Mouse (Mus musculus) ZHBTc4 (cell line): ENCODE data around the gene Atg9b.
A peak's percentile ranks its signal among the peaks of the same experiment; 100 is the strongest.

Source experiments
- DNase-seq: peaks from one replicate; pipeline ENCODE4 v3.0.0-alpha.2; 2011; ENCODE audit warnings: low read depth, low spot score

The Atg9b gene

DNA sequence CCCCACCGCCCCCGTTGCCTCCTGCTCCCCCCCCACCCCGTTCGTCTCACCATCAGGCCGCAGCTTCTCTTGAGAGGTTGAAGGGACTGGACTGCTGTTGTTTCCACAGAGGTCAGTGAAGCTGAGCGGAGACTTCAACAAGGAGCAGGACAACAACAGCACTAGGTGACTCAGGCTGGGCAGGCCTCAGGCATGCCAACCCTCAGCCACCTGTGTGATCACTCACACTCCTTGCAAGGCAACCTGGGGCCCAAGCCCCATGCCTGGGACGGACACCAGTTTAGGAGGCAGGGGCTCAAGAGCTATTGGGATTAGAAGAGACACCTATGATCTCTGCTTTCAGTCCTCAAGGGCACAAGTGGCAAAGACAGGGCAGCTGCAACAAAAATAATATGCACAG is at the start of gene Atg9b:
TSS of gene Atg9b (minus strand) at position 280 of the 400 bp plus-strand sequence.
- DNase-seq: no peak

DNA sequence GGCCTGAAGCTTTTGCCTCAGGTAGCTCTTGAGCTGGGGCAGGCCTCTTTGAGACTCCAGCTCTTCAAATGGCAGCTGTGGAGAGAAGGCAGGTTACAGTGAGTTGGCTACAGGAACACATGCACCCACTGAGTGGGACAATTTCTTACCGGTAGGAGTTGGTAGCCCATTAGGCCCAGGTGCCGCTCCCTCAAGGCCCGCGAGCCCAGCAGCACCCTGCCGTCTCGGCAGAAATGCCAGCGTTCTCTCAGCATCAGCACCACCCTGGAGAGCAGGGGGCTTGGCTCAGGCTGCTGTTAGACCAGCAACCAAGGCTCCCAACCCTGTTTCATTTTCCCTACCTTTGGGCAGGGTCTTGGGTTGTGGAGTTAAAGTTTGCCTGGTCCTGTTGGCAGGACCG is 49.2 kb upstream of the Atg9b start:
- no peak for DNase-seq

DNA sequence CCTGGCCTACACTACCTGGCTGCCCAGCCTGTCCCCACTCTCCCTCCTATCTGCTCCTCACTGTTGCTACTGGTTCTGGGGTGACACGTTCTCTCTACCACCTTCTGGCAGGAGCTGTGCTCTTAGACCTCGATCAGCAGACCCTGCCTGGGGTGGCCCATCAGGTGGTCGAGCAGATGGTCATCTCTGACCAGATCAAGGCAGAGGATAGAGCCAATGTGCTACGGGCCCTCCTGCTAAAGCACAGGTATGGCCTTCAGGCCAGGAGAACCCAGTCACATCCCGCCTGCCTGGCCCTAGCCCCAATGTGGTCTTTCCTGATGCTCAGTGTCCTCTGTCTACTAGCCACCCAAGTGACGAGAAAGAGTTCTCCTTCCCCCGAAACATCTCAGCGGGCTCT is 42.0 kb upstream of the Atg9b start:
- no peak for DNase-seq

DNA sequence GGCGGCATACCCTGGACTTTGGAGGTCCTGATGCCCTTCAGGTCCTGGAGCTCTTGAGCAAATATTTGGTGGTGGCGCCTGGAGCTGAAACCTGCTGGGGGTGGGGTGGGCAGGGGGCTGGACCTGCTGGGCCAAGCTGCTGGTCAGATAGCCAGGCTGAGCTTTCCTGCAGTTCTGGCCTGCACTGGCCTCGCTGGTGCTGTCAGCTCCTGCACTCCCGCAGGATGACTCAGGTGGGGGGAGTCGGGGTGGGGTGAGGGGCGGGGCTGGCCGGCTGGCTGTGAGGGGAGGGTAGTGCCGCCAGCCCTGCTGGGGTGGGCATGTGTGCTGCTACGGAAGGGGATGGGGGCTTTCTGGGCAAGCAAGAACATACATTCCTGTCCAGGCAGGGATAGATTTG is 36.7 kb upstream of the Atg9b start:
- no peak for DNase-seq

DNA sequence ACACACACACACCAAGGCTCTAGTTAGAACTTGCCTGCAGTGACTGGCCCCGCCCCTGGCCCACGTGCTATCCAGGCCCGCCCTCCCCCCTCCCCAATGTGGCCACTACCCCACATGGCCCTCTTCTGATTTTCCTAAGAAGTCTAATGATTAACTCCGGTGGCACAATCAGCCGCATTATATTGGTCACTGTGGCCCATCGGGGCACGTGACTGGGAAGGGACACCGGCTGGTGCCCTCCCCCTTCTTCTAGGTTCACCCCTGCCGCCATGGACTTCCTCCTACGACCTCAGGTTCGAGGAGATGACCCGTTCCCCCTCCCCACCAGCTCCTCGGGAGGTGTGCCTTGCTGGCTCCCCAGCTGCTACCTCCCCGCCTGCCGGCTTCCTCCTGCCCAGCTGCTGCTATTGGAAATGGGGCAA is 36.0 kb upstream of the Atg9b start:
- DNase-seq: no peak

DNA sequence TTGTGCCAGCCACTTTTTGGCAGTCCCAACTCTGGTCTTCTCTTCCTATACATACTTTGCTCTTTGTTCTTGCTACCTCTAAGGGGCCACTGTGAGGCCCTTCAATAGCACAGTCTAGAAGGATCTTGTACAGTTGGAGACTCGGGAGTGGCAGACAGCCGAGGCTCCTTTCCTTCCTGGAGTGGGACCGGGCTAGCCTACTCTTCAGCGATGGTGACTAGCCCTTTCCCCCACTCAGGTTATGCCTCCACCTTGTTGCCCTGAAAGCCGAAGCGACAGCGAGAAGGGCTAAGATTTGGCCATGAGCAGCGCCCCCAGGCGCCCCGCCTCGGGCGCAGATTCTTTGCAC is 35.3 kb upstream of the Atg9b start:
- DNase-seq: no peak

DNA sequence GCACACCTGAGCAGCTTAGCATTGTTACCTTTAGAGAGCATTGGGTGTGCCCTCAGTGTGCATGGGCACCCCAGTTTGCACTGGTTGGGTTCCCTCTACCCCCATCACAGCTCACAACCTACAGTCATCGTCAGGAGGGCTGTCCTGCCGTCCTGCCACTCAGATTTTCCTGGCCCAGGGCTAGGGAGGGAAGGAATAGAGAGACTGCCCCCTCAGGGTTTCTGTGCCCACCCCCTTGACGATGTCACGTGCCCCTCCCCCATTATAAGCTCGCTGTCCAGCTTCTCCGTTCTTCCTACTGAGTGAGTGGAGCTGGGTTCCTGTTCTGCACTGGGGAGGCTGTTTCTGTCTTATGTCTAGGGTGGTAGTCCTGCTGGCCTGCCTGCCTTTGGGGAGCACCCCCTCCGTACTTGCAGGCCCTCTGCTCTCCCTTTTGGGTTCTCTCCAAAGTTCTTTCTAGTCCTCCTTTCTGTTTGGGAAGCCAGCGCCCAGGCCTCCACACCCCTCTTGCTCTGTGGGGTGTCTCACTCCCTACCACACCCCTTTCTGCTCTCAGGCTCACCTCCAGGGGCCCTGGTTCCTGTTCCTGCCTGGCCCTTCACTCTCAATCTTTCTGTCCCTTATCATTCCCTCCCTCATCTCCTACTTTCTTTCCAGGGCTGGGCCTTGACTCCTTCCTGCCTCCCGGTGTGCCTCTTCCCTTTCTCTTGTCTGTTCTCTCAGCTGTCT is 34.8 kb upstream of the Atg9b start:
- DNase-seq: no peak

DNA sequence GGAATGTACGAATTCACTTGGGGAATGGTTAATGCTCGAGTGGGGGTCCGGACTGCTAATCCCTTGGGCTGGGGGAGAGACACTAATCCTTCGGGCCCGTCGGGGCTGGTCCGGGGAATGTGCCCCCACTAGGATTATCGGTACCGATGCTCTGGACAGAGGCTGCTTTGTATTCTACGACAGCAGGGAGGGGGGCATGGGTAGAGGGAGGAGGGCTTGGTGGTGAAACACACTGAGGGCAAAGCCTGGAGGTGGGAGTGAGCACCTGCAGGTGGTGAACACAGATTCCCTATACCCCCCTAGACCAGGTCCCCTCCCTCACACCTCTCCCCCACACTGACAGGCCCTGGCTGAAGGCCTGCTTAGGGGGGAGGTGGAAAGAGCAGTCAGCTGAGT is 34.1 kb upstream of the Atg9b start:
- DNase-seq: no peak

DNA sequence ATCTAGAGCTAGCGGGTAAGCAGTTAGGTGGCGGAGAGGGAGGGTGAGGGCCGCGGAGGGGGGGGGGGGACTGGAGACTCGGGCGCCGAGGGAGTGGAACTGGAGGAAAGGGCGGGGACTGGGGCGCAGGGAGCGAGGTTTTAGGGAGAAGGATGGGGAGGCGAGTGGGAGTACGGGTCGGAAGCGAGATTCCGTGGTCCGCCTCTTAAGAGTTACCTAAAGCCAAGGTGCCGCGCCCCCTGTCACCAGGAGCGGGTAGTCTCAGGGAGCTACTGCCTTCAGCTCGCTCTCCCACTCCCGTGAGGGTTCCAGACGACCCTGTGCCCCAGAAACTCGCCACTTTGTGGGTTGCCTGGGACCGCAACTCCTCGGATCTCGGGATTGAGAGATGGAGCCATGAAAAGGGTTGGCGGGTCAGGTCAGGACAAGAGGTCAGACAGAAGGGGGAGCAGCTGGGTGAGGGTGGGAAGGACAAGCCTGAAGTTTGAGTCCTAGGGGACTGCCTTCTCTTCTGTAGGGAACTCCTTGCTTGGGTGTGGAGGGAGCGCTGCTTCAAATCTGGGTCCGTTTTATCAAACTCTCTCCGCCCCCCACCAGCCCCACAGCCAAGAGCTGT is 33.6 kb upstream of the Atg9b start:
- DNase-seq: peak; percentile 74

DNA sequence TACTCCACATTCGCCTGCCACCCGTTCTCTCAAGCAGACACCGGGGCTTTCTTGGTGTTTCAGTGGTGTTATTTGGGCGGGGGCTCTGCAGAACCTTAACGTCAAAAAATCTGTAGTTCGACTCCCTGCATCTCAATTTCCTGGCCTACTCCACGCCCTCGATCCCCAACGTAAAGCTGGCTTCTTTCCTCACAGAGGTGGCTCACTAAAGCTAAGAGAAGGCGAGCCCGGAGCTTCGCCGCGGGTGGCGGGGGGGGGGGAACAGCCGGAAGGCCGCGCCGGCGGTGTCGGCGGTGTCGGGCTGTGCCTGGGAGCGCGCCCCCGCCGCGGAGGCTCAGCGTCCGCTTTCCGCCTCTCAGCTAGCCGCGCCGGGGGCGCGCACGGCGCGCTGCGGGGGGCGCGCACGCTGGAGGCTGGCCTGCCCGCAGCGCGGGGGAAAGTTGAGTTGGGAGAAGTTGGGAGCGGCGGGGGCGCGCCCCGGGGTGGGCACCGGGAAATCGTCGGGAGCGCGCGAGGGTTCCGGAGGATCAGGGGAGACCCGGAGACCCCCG is 33.0 kb upstream of the Atg9b start:
- DNase-seq: peak; percentile 91

DNA sequence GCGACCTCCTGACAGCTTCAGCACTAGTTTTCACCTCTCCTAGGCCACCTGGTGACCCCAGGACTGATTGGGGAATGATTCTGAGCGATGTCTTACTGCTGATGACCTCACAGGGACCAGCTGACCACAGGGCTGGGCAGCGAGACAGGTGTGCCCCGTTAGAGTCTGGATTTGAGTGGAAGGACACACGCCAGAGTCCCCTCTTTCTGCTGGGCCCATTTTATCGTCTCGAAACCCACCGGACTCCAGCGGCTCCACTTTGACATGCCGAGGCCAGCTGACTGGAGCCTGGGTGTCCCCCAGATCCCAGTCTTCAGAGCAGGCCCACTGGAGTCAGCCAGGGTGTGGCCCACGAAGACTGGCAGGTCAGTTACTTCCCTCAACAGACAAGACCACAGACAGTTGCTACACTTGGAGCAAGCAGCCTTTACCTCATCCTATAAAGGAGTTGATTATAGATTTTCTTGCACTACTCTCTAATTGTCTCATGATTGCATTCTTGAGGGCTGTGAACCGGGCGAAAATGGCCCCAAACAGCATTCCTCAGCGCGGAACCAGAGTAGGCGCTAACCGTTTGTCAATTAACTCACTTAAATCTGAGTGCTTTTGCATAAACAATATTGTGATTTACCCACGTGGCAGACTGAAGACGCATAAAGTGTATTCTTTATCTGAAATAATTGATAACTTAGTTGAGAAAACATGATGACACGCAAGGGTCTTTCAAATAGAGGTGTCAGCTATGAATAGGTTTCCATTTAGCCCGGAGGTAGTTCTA is 32.2 kb upstream of the Atg9b start:
- DNase-seq: no peak

DNA sequence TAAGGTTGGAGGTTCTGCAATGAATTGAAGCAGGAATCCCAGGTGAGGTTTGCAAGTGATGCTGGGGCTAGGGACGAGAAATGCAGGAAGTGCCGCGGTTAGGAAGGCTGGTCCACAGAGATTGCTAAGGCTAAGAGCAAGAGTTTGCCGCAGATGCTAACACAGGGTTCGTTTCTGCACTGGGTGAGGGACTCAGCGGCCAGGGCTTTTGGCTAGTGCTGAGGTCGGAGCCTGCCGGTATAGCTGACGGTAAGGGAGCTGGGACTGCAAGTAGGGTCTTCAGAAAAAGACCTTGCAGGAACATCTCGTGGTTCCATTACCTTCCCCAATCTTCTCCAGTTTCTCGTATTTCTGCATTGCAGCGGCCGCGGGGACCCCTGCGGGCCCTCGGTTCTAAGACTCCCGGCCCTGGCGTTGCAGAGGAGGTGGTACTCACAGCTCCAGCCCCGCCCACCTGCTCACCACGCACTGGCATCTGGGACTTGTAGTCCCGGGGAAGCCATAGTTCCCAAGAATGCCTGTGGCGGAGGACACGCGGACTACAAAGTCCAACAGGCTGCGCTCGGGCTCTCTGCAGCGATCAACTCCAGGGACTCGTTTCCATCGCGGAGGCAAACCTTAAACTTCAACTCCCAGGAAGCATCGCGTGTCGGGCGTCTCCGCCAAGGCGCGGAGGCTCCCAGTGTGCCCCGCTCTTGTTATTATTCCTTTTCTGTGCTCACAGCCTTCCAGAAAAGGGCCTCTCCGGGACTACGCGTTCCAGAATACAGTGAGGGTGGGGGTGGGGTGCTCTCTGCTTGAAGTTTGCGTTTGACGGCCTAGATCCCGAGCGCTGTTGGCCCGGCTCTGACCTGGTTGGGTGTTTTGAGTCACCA is 31.4 kb upstream of the Atg9b start, which contains the start of the genes Cdk5 and Slc4a2:
TSS of gene Cdk5 (minus strand) at position 402 of the 875 bp plus-strand sequence.
TSS of gene Slc4a2 (plus strand) at position 709 of the 875 bp plus-strand sequence.
- peak; percentile 100 for DNase-seq

DNA sequence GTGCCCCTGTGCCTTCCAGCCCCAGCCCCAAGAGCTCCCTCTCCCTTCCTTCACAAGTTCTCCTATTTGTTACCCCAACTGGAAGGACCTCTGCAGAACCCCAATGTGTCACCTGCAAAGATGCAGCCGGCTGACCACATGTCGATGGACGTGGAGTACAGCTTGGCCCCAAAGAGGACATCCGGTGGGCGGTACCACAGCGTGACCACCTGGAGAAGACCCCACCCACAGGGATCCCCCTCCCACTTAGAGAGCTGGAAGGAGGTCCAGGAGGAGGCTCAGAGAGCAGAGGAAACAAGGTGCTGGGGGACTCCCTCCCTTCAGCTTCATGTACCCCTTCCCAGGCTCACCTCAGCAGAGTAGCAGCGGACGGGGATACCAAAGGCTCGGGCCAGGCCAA is 28.4 kb upstream of the Atg9b start:
- DNase-seq: no peak

DNA sequence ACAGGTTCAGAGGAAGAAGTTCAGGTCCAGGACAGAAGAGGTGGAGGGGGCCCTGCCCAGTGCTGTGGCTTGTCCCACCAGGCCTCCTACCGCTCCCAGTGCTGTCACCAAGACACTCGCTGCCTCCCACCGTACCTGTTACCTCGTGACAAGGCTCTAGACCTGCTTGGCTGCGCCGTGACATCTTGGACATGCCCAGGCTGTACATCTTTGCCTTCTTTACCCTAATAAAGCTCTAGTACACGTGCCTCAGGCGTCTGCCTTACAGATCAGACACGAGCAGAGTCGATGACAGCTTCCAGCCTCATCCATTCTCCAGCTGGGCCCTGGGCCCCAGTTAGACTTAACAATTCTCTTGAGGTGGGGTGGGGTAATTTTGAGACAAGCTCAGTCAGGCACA is 25.6 kb upstream of the Atg9b start:
- no peak for DNase-seq

DNA sequence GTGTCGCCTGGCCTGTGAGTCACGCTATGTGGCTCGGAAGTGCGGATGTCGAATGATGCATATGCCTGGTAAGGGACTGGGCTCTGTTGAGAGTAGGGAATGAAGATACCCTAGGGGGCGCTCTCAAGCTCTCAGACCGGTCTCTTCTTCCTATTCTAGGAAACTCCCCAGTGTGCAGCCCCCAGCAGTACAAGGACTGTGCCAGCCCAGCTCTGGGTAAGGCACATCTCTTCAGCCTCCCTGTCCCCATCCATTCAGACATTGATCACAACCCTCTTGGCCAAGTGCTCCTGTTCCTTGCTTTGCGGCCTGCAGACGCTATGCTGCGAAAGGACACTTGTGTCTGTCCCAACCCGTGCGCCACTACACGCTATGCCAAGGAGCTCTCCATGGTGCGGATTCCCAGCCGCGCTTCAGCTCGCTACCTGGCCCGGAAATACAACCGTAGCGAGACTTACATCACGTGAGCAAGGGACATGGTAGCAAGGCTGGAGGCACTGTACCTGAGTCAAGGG is 24.3 kb upstream of the Atg9b start:
- DNase-seq: peak; percentile 90

DNA sequence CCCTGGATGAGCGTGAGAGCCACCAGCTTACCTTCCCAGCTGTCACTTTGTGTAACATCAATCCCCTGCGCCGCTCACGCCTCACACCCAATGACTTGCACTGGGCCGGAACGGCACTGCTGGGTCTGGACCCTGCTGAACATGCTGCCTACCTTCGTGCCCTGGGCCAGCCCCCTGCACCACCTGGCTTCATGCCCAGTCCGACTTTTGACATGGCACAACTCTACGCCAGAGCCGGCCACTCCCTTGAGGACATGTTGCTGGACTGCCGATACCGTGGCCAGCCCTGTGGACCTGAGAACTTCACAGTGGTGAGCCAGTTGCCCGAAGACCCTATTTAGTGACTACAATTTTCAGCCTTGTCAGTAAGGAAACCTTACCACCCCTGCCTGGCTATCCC is 22.0 kb upstream of the Atg9b start:
- peak; percentile 39 for DNase-seq

DNA sequence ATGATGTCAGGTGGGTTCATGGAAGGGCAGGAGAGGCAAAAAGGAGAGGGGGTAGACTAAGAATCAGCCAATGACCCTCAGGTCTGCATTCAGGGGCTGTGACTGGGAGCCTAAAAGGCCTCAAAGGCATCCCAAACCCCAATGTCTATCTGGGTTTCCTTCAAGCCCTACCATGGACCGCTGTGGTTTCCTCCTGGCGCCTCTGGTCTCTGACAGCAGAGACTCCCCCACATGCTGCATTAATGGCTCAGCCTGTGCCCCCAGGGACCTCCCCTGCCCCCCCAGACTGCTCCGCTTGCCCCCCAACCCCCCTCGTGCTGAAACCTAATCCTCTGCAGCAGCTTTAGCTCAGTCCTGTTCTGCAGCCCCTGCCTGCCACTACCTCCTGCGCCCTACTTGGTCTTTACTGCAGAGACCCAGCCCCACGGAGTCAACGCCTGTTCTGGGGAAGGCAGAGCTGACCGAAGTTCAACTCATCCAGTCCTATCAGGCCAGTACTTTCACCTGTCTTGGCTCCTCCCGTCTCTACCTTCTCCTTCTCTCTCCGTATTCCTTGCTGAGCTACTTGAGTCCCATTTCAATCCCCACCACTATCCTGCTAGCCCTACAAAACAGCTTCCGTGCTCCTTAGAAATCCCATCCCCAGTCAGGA is 21.2 kb upstream of the Atg9b start, which contains the start of gene Asic3:
TSS of gene Asic3 (plus strand) at position 351 of the 652 bp plus-strand sequence.
- no peak for DNase-seq

DNA sequence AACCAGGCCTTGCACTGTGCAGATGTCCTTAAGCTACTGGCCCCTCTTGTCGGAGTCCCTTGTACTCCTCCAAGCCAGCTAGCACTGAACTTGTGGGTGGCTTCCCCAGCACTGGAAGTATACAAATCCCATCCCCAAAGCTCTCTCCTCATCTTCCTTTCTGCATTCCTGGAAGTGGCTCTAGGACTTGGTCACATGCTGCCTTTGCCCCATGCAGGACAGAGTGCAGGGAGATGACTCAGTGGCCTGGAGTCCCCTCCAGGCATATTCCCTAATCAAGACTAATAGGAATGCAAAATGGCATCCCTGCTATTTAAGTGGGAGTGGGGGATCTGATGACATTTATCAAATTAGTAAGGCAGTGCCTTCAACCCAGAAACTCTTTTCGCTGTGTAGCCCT is 20.1 kb upstream of the Atg9b start:
- no peak for DNase-seq

DNA sequence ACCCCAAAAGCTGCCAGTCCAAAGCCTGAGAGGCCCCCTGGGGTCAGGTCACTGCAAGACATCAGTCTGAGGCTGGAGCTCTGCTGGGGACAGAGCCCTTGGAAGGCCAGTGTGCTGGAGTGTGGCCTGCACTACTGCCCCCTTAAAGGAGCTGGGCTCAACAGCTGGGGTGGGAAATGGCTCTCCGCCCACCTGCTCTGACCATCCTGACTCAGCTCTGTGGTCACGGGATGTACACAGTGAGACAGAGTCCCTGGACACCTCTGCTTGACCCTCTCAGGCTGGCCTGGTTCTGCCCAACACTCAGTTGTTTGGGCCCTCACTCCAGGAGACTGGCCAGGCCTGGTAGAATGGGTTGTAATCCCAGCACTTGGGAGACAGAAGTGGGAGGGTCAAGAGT is 17.5 kb upstream of the Atg9b start:
- no peak for DNase-seq

DNA sequence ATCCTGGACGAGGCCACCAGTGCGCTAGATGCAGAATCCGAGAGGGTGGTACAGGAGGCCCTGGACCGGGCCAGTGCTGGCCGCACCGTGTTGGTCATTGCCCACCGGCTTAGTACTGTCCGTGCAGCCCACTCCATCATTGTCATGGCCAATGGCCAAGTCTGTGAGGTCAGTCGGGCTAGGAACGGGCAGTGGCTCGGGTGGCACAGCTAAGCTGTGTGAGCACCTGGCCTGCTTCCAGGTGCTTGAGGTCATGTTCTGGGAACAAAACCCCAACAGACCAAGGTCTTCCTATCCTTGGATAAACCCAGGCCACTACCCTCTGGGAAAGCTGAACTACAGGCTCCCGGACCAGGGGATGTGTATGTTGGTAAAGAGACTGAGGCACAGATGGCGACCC is 16.7 kb upstream of the Atg9b start:
- no peak for DNase-seq
